Mouse (Mus musculus) layer of hippocampus, postnatal 10 days (tissue): Measurements from ENCODE around the gene Tsnaxip1. TPM values are rescaled to one million over a fixed set of nuclear protein-coding genes. Genes with fewer than 3 reads are reported as not detected.
A peak's percentile ranks its signal among the peaks of the same experiment; 100 is the strongest.
"Not testable (repeated sequence)": the region's sequence is repeated elsewhere in the genome, so short reads cannot be mapped to it uniquely, and the experiment has no call there.

ENCODE experiments used
- DNase-seq, 2 experiments: peaks; one replicate each; pipeline ENCODE4 v3.0.0; 2021; ENCODE audit warnings: low spot score in 2 of 2
- total RNA-seq, 2 experiments: library from RNA; stranded (reverse); gene quantifications; 2 replicates each; pipeline ENCODE4 v1.2.3; 2021

The Tsnaxip1 gene
- total RNA-seq, 2 experiments from 2014 or later: 0.33 to 0.53 TPM

DNA sequence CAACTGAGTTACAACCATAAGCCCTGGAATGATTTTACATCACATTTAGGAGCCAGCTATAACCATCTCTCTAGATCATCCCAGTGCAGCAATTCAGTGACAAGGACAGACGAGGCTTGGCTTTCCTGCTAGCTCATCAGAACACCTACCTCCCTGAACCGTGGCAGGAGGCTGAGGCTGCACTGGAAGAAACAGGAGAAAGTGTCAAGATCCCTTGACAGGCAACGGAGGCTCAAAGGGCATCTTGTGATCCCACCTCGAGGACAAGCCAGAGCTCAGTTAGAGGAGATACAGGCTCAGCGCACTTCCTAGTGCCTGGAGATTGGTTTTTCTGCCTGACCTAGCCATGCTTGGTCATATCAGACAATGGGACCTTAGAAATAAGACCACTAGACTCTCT, 15.0 kb upstream of the Tsnaxip1 start:
- DNase-seq: no peak

DNA sequence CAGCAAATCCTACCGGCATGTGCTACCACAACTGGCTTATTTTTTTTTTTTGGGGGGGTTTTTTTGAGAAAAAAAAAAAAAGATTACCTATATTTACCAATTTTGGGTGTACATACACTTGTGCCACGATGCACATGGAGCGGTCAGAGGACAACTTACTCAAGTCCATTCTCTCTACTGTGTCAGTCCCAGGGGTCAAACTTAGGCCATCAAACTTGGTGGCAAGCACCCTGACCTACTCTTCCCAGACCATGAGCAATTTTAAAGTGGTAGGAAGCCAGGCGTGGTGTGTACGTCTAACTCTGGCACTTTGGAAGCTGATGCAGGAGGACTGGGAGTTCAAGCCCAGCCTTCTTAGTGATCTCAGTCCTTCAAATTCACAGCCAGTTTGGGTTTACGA, 14.3 kb upstream of the Tsnaxip1 start:
- DNase-seq: no peak

DNA sequence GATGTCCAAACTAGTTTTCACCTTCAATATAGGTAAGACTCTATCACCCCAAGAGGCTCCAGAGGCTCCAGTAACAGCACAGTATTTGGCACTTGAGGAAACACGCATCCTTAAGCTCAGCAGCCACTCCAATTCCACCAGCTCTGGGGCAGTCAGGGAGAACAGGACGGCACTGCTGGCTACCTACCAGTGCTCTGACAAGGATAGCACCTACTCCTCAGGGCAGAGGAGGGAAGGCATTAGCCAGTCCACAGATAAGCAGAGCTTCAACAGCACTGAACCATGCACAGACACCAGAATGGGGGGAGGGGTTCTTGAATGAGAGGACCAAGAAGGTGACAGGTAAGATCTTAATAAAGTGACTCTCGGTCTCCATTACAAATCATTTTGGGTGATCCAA, 7.9 kb upstream of the Tsnaxip1 start:
- no peak for DNase-seq

DNA sequence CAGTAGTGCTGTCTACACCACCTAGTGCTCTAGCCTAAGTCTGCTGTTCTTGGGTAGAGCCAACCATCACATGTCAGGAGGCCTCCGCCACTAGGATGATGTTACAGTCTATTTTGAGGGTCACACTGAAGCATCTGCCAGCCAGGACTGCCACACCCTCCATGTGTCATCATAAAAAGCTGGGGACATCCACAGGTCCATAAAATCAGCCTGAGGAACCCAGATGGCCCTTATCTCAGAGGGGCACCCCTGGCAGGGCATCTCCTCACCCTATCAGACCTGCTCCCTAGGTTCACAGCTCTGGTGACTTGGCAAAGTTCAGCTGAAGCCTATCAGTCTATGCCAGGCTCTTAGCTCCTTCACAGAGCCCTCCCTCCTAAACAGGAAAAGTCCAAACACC, 6.6 kb upstream of the Tsnaxip1 start:
- no peak for DNase-seq

DNA sequence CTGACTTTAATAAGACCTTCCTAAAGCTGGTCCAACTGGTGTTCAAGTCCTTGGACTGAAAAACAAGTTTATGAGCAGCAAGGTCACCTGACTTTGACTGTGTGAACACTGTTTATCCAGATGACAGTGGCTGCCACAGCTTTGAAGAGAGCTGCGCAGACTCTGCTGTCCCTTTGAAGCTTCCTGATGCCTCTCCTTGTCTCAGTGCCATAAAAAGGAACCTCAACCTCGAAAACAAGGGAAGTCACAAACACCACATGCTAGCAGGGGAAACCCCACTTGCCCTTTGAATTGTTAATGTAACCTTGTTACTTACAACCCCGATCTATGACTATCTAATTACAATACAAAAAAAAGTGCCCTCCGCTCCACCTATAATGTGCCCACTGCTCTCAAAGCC, 2.0 kb upstream of the Tsnaxip1 start:
- no peak for DNase-seq

DNA sequence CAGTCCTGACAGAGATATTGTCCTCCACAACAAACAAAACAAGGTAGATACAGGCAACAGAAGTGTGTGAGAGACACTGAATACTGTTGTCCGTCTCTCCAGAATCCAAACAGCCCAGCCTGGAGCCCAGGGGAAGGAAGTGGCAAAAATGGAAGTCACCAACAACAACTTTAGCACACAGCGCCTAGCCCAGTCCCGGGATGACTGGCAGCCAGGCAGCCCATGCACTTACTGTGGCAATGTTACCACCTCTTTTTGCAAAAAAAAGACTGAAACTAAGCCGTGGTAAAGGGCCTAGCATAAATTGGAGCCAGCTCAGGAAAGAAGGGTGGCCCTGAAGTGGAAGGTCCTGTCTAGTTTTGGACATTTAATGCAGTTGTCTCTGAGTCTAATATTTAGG, 1.2 kb upstream of the Tsnaxip1 start:
- no peak for DNase-seq

DNA sequence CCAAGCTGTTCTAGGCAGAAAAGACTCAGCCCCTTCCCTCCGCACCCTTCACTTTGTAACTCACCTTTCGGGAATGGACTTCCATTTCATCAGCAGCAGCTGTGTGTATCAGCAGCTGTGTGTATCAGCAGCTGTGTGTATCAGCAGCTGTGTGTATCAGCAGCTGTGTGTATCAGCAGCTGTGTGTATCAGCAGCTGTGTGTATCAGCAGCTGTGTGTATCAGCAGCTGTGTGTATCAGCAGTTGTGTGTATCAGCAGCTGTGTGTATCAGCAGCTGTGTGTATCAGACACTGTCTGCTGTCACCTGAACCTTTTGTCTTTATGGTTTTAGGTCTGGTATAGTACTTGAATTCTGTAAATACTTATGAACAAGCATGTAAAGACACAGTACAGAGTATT, 6.2 kb downstream of the Tsnaxip1 start:
- DNase-seq: not testable (repeated sequence)

DNA sequence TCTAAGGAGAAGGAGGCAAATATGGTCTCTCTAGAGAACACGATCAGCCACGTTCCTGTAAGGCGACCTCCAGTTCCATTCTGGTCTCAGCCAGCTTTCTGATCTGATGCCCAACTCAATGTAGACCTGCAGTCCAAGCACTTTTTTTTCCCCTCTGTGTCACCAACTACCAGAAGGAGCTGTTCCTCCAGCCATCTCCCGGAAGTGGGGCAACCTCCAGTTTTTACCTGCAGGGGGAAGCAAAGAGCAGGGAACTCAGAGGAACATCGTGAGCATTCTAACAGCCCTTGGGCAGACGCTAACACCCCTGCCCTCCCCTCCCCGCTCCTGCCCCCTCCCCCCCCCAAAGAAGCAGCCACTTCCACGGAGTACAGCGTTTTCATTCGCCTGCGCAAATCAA, 7.8 kb downstream of the Tsnaxip1 start:
- peak; percentile 69 to 73 for DNase-seq

DNA sequence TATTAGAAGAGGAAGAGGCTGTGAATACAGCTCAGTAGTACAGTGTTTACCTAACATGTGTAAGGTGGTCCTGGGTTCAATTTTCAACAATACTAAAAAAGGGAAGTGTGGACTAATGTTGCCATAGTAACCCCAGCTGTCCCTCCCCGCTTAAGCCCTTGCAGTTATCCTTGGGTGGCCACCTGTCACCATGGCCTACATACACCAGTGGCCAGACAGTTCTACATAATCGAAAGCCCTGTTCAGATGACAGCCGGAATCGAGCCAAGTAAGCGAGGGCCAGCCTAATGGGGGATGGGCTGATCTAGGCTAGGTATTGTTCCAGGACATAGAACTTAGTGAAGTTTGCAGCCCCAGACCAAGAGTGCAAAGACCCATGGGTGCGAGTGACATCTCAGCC, 9.5 kb downstream of the Tsnaxip1 start:
- DNase-seq: no peak

DNA sequence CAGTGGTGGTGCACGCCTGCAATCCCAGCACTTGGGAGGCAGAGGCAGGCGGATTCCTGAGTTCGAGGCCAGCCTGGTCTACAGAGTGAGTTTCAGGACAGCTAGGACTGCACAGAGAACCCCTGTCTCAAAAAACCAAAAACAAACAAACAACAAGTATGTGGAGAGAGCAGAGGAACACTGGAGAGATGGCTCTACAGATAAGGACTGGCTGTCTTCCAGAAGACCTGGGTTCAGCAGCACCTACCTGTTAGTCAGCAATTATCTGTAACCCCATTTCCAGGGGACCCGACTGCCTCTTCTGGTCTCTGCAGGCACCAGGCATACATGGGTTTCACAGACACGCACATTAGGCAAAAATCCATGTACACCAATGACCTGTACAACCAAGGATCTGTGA, 11.7 kb downstream of the Tsnaxip1 start:
- DNase-seq: no peak

DNA sequence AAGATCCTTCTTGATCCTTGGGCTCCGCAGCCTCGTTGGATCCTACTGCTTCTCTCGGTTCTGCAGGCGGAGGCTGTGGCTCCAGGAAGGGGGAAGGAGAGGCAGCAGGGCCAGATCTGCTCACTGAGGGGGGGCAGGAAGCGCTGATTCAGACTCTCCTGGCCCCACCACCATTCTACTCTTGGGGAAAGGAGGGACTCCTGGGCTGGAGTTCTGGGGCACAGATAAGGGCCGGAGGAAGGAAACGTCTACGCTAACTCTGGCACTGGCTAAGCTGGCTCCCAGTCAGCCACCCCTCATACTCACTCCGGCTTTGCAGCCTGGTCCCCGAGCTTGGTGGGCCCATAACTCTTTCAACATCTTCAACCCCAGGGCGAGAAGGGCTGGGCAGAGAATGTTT, 19.1 kb downstream of the Tsnaxip1 start:
- DNase-seq: no peak

DNA sequence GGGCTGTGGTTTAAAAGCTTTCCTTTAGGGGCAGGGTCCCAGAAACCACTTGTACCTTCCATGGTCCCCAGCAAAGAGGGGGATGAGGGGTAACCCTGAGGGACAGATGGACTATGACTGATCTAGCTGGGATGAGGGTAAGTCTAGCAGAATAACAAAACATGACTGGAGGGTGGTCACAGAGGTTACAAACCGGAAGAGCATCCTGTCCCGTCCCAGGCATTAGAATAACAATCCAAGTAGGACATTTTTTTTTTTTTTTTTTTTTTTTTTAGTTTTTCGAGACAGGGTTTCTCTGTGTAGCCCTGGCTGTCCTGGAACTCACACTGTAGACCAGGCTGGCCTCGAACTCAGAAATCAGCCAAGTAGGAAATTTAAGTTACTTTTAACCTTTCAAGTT, 22.5 kb downstream of the Tsnaxip1 start:
- no peak for DNase-seq

DNA sequence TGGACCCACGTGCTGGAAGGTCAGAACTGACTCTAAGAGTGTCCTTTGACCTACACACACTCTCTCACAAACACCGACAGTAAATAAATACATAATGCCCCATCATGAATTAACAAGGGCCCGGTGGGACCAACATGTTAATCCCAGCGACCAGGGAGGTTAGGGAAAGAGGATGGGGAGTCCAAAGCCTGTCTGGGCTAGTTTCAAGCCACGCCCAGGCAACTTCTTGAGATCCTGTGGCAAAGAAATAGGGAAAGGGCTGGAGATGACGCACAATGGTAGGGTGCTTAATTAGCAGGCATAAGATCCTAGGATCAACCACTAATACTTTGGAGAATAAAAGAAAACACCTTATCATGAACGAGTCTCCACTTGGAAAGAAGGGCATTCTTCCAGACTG, 23.1 kb downstream of the Tsnaxip1 start:
- no peak for DNase-seq

DNA sequence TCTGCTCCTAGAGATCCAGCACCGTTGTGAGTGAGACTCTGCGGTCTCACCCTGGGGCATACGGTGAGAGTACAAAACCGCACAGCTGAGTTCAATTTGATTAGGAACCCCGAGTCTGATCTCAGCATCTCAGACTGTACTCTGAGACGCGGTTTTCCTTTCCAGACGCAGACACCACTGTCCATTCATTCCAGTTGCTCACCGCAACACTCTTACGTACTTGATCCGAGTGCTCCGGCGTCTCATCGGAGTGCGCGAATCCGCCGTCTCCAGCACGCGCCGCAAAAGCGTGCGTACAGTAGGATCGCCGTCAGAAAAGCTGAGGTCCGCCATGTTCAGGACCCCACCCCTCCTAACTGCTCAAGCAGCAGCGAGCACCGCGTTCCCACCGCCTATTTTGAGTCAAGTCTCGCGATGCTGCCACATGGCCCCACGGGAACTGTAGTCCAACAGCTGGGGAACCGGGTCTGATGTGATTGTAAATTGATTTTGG, 24.2 kb downstream of the Tsnaxip1 start:
- DNase-seq: peak; percentile 86 to 92

DNA sequence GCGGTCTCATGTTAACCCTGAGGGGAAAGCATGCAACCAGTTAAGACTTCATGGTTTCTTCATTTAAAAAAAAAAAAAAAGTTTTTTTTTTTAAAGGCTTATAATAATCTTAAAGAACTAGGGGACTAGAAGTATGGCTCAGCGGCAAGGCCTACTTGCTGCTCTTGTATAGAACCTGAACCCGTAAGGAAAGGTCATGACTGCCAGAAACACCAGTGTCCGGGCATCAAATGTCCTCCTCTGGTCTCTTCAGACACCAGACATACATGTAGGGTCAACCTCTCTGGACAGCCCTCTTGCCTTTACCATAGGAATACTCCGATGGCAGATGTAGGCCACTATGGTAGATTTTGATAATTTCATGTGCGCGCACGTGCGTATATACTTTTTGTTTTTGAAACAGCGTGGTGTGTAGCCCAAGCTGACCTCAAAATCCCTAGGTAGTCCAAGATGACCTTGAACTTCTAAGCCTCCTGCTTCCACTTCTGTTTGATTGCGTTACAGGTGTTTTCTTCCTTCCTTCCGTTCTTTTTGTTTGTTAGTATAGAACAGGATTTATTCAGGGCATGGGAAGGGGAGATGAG, 24.7 kb downstream of the Tsnaxip1 start:
- DNase-seq: peak in 1 of 2 experiments; percentile 16

DNA sequence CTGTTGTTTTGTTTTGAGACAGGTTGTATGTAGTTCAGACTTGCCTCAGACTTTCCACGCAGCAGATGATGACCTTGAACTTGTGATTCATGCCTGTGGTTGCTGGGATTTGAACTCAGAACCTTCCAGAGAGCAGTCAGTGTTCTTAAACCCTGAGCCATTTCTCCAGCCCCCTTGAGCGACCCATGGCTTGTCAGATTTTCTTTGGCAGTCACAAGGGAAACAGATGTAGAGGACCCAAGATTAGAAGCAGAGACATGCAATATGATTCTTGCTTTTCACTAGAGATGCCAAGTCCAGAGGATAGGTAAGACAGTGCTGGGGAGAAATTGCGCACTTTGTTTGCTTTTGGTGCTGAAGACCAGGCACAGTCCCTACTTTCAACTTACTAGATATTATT, 25.6 kb downstream of the Tsnaxip1 start, which contains the start of gene Cenpt:
Cenpt (minus strand) TSS at position 101 of the 400 bp plus-strand sequence.
- DNase-seq: no peak

DNA sequence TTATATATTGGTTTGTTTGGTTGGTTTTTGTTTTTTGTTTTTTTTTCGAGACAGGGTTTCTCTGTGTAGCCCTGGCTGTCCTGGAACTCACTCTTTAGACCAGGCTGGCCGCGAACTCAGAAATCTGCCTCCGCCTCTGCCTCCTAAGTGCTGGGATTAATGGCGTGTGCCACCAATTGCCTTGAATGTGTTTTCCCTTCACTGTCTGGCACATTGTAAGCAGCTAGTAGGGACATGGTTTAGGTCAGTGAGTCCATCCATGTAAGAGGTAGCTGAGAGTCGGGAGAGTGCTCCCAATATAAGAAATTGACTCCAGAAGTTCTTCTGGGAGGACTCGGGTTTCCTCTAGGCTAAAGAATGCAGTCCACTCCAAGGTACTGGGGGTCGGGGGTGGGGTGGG, 26.8 kb downstream of the Tsnaxip1 start:
- peak; percentile 13 to 25 for DNase-seq

DNA sequence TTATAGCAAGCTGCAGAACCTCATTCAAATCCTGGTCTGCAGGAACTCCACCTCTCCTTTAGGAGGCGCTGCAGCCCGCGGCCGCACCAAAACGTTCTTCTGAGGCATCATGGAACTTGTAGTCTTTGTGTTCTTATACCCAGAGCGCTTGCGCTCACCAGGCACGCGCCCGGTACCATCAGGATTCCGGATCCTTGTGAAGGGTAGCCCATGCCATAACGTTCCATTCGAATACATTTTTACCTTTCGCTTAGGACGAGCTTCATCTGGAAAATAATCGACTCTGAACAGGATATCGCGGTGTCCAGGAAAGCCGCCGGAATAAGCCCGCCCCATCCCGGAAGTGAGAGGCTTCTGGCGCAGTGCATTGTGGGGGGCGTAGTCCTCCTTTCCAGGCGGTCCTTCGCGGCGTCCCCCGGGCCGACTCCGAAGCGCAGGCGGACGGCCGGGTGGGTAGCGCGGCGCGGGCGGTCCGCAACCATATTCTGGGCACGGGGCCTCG, 27.2 kb downstream of the Tsnaxip1 start, which contains the start of gene Thap11:
Thap11 (plus strand) TSS at position 418 of the 502 bp plus-strand sequence.
- DNase-seq: peak; percentile 91 to 93

DNA sequence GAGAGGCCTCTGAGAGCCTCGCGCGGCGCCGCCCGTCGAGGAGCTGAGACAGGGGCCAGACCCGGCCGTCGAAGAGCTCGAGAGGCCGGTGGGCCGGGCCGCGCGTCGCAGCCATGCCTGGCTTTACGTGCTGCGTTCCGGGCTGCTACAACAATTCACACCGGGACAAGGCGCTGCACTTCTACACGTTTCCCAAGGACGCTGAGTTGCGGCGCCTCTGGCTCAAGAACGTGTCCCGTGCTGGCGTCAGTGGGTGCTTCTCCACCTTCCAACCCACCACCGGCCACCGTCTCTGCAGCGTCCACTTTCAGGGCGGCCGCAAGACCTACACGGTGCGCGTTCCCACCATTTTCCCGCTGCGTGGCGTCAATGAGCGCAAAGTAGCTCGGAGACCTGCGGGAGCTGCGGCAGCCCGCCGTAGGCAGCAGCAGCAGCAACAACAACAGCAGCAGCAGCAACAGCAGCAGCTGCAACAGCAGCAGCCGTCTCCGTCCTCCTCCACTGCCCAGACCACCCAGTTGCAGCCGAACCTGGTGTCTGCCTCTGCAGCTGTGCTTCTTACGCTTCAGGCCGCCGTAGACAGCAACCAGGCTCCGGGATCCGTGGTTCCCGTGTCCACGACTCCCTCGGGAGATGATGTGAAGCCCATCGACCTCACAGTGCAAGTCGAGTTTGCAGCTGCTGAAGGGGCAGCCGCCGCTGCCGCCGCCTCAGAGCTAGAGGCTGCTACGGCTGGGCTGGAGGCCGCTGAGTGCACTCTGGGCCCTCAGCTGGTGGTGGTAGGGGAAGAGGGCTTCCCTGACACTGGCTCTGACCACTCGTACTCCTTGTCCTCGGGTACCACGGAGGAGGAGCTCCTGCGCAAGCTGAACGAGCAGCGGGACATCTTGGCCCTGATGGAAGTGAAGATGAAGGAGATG, 28.0 kb downstream of the Tsnaxip1 start:
- peak; percentile 60 to 68 for DNase-seq

DNA sequence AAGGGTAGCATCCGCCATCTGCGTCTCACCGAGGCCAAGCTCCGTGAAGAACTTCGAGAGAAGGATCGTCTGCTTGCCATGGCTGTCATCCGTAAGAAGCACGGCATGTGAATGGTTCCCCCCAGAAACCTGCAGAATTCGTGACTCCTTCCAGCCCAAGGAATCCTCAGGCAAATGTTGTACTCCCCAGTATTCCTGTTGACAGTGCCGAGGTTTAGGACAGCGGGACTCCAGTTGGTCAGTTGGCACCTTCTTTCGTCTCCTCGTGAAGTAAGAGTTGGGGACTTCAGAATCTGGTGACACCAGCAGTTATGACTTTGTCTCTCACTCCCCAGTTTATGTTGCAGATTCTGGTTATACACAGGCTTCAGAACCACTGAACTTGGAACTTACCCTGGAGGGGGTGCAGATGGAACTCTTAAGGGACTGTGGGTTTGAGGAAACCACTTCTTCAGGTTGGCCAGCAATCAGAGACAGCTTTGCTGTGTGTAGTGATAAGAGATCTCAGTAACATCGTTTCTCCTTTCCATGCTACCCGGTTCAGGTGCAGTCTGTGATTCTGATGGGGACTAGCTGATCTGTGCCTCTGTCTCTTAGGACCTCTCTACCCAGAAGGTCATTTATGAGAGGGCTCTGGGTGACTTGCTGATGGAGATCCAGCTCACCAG, 28.8 kb downstream of the Tsnaxip1 start:
- DNase-seq: no peak

DNA sequence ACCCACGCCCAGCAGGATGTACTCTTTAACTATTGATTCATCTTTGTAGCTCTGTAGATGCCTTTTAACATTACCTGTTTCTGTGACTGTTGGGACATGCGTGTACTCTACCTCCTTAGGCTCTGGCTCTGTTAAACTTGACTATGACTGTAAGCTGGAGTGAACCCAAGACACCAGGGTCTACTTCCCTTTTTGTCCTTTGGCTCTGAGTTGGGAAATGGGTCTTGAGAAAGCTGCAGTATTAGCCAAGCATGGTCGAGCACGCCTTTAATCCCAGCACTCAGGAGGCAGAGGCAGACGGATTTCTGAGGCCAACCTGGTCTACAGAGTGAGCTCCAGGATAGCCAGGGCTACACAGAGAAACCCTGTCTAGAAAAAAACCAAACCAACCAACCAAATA, 31.0 kb downstream of the Tsnaxip1 start:
- no peak for DNase-seq

DNA sequence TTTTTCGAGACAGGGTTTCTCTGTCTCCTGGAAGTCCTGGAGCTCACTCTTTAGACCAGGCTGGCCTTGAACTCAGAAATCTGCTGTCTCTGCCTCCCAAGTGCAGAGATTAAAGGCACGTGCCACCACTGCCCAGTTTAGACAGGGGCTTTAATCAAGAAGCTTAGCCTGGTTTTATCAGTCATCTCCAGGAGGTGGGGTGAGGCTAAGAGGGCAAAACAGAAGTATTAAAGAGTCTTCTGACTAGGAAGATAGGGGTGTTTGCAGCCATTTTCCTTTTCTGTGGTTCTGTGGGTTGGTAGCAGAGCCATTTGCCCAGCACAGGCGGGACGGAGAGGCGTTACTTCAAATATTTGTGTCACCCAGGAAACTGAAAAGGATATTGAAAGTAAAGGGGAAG, 31.8 kb downstream of the Tsnaxip1 start:
- no peak for DNase-seq
